11 mouse cellular contexts compared by ENCODE assay signal in genomic region chr8:78622362-78622761, GRCm38 (mm10).
A peak's percentile ranks its signal among the peaks of the same experiment; 100 is the strongest.
DNase-seq lines count a peak whose midpoint lies in the region.
"Had no signal": no experiment of that assay in that cellular context is flagged by ENCODE, and none has a peak within 500 bp of the region (broad histone marks: within the 10 kb centered on the region; RNA-seq: fewer than 3 reads in every experiment).

No protein-coding gene starts in this region.

- peak; percentile 25 for DNase-seq in kidney, adult 9 months
- DNase-seq in kidney, postnatal 14 days = no peak
- peak; percentile 27 for DNase-seq in CD4-positive, CD25-positive, alpha-beta regulatory T cell, adult 2 months (ENCODE audit: low read depth, low spot score)
- peak; percentile 54 for DNase-seq in ZHBTc4 (ENCODE audit: low read depth, low spot score)
- peak; percentile 28 for DNase-seq in naive thymus-derived CD4-positive, alpha-beta T cell, adult 2 months (ENCODE audit: low read depth)
- DNase-seq in right cerebral cortex, adult 2 months (ENCODE audit: low spot score in 2 of 2) = no peak
- DNase-seq in cerebellum, adult 8-10 months = no peak
- no peak for DNase-seq in adrenal gland, adult (ENCODE audit: inconsistent age in 2 of 2, low spot score in 1 of 2)
- DNase-seq: adrenal gland, postnatal 25 days; cerebellum, adult 9-10 months; left cerebral cortex, postnatal 4 days had no signal

Comparison
In these comparisons a context has a peak if more than half of its experiments do, and no peak if none do; other contexts are left out.
1. DNase-seq: peak in kidney, adult 9 months (single experiment), CD4-positive, CD25-positive, alpha-beta regulatory T cell, adult 2 months (single experiment), ZHBTc4 (single experiment) and naive thymus-derived CD4-positive, alpha-beta T cell, adult 2 months (single experiment); none in kidney, postnatal 14 days (single experiment), right cerebral cortex, adult 2 months (0 of 2), cerebellum, adult 8-10 months (single experiment) and adrenal gland, adult (0 of 2).